Mouse (Mus musculus) gastrocnemius, postnatal 36 days (tissue): Measurements from ENCODE around the gene Wfdc2. TPM values are rescaled to one million over a fixed set of nuclear protein-coding genes. Genes with fewer than 3 reads are reported as not detected.

ENCODE experiments used
- DNase-seq, 2 experiments: peaks; one replicate each; pipeline ENCODE4 v3.0.0; 2022
- intact Hi-C: fragments of 180-260 bp; cut with DNase I; formaldehyde crosslinking; loops from one replicate; pipeline ENCODE4 v1.15.1; 2025
- long read RNA-seq, 2 experiments: library from polyadenylated mRNA; stranded (forward); transcript quantifications; one replicate each; pipeline ENCODE4 v2.0.0; 2021
- total RNA-seq, 2 experiments: library from RNA; stranded (reverse); gene quantifications; 2 replicates each; pipeline ENCODE4 v1.2.3; 2021

Gene Wfdc2
- under 1 TPM in 1 of 2 experiments, not detected in 1; 0.71 TPM for total RNA-seq
- long read RNA-seq, experiment 1 = 0 reads
- long read RNA-seq, experiment 2 = 0 reads

GRCm38 (mm10) chr2:164562391-164563188, at the start of gene Wfdc2:
Gene Wfdc2, plus strand, starts transcription at chr2:164562413.
- no peak for DNase-seq
- intact Hi-C loops = no loop called here

- DNase-seq = peak in 1 of 2 experiments; percentile 21
- intact Hi-C loops = no loop called here
Measured at GRCm38 (mm10) chr2:164513389-164513788, 48.8 kb upstream of the Wfdc2 start.

DNA sequence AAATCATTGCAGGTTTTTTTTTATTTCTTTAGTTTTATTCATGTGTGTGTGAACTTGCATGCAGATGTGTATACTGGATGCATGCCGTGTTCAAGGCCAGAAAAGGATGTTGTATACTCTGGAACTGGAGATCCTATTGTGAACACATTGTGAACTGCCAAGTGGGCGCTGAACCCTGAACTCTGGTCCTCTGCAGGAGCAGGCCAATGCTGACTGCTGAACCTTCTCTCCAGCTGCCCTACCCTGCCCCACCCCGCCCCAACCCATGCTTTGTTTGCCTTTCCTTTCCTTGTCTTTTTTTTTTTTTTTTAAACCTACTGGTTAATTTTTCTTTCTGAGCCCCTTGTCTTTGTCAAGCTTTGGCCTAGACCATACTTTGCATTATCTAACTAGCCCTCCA, 47.3 kb upstream of the Wfdc2 start:
- intact Hi-C loops = no loop called here
- DNase-seq = no peak

- intact Hi-C loops = no loop called here
- no peak for DNase-seq
Measured at GRCm38 (mm10) chr2:164515897-164516296, 46.3 kb upstream of the Wfdc2 start.

DNA sequence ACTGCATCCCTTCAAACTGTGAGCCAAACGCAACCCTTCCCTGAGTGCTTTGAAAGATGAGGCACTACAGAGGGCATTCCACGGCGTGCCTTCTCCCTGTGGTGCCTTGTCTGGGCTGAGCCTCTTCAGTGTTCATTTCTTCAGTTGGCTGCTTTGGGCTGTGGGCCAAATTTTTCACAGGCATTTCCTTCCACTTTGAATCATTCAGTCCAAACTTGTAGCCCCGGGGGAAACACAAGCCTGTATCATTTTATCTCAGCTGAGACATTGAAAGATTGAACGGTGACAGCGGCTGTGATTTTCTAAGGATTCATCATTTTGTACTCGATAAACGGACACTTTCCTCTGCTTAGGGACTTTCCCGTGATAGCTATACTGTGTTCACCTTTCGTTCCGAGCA, 45.6 kb upstream of the Wfdc2 start:
- DNase-seq = no peak
- intact Hi-C loops = no loop called here

GRCm38 (mm10) chr2:164517485-164518221, 44.6 kb upstream of the Wfdc2 start:
- intact Hi-C loops = loop anchor here (2.0 kb wide), 1 partner anchor 45 kb away; the partner anchor contains the start of gene Trp53tg5
- DNase-seq = peak; percentile 13 to 59

- intact Hi-C loops = loop anchor here (2.0 kb wide), 1 partner anchor 46 kb away; the partner anchor contains the start of gene Trp53tg5
- no peak for DNase-seq
Measured at GRCm38 (mm10) chr2:164518266-164519170, 43.7 kb upstream of the Wfdc2 start.

DNA sequence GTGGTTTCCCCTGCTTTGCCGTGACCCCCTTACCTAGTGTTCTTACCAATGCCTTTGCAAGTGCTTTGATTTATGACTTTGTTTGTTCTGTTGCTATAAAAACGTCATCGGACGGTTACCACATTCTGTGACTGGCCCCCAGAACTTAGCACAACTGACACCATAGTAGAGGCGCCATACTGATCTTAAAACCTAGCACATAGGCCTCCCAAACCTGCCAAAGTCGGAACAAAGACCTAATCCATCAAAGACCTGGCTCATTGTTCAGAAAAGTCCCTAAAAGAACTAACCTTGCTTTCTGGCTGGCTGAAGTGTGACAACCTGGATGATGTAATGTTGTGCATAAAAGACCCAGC, 43.1 kb upstream of the Wfdc2 start:
- intact Hi-C loops = loop anchor here (2.0 kb wide), 1 partner anchor 46 kb away; the partner anchor contains the start of gene Trp53tg5
- DNase-seq = no peak

- DNase-seq = peak in 1 of 2 experiments; percentile 27
- intact Hi-C loops = loop anchor here (1.0 to 5.0 kb wide), 2 partner anchors 103 to 118 kb away; partner anchors contain the start of gene Rbpjl
Measured at GRCm38 (mm10) chr2:164520782-164521181, 41.4 kb upstream of the Wfdc2 start.

DNA sequence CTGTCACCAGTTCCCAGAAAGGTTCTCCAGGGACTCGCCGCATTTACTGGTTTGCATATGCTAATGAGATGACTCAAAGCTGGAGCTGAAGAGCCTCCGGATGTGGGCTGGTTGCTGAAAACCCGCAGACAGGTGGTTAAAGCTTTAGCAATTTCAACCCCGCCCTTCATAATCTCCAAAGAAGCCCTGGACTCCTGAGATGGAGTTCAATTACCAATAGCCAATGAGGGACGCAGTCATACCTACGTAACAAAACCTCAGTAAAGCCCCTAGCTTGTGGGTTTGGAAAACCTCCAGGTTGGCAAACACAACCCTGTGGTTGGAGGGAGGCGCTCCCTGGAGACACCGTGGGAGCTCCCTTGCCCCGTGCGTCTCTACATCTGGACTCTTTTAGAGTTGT, 40.4 kb upstream of the Wfdc2 start:
- no peak for DNase-seq
- intact Hi-C loops = loop anchor here (1.0 to 5.0 kb wide), 2 partner anchors 105 to 120 kb away; partner anchors contain the start of gene Rbpjl

- no peak for DNase-seq
- intact Hi-C loops = loop anchor here (5.0 kb wide), 1 partner anchor 120 kb away; the partner anchor contains the start of gene Rbpjl
Measured at GRCm38 (mm10) chr2:164522280-164522679, 39.9 kb upstream of the Wfdc2 start.

DNA sequence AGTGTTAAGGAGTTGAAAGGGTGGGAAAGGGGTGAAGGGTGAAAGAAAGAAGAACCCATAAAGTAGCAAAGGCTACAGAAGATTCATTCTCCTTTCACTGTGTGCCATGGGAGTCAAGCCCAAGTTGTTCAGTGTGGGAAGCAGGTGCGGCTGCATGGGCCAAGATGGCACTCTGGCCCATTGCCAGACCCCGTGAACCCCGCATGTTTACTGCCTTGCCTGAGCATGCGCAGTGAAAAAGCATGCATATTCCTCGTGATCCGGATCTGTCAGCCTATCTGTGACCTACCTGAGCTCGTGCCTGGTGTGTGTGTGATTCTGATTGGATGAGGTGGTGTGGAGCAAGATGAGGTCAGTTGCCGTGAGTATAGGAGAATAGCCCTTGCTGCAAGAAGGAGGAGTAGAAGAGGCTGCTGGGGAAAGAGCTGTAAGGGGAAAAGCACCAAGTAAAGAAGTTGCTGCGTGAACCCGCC, 38.9 kb upstream of the Wfdc2 start:
- intact Hi-C loops = loop anchor here (5.0 kb wide), 1 partner anchor 121 kb away; the partner anchor contains the start of gene Rbpjl
- DNase-seq = no peak

GRCm38 (mm10) chr2:164528557-164528956, 33.7 kb upstream of the Wfdc2 start:
- intact Hi-C loops = loop anchor here (5.0 kb wide), 1 partner anchor 431 kb away; no protein-coding TSS in a partner anchor
- no peak for DNase-seq

DNA sequence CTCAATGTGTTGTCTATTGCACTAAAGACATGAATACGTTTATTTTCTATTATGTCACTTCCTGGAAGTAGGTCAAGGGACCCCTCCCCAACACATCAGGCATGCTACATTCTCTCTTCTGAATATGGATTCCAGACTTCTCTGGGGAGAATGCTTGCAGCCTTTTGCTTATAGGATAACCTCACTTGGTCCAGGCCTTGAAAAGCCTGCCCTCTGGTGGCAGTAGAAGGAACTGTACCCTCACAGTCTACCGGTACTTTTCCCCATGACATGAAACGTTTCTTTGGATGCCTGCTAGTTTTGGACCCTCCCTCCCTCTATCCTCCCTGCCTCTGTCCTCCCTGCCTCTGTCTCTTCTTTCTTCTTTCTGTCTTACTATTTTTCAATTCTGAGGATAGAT, 31.0 kb upstream of the Wfdc2 start:
- peak; percentile 41 to 48 for DNase-seq
- intact Hi-C loops = no loop called here

DNA sequence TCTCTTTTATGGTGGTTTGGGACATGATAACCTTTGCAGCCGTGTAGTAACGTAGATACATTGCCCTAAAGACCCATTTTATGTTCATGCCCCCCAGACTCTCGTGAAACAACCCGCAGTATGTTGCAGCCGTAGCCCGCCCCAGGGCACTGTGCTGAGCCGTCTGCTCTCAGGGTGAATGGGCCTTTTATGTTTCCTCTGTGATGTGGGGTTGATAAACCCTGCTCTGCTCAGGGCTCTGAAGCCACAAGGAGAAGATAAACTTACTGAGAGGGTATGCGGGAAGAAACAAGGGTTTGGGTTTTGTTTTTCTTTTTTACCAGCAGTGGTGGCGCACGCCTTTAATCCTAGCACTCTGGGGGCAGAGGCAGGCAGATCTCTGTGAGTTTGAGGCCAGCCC, 27.9 kb upstream of the Wfdc2 start:
- intact Hi-C loops = no loop called here
- no peak for DNase-seq

DNA sequence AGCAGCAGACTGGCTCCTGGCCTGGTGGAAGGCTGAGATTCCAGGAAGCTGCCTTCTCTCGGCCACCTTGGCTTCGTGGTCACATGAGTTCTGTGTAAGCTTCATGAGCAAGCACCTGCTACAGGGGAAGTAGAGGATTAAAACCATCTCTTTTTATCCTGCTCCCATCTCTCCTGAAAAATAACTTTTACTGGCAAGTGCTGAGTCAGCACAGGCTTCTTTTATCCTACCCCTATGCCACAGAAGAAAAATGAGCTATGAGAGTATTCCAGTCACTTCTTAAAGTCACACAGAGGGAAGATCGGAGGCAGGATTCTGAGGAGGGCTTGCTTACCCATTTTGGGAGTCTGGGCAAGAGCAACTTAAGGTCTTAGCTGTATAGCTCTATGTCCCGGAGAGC, 25.2 kb upstream of the Wfdc2 start:
- DNase-seq = no peak

GRCm38 (mm10) chr2:164540652-164541427, 21.4 kb upstream of the Wfdc2 start:
- no peak for DNase-seq
- intact Hi-C loops = no loop called here

More for the DNA sequence above, 25.2 kb upstream of the Wfdc2 start:
- intact Hi-C loops = no loop called here

- intact Hi-C loops = no loop called here
- DNase-seq = no peak
Measured at GRCm38 (mm10) chr2:164542132-164542531, 20.1 kb upstream of the Wfdc2 start.

GRCm38 (mm10) chr2:164542598-164542997, 19.6 kb upstream of the Wfdc2 start:
- intact Hi-C loops = no loop called here
- DNase-seq = no peak
